Mouse (Mus musculus) cerebellum, adult 11 months (tissue): ENCODE measurements at regions not wholly inside any gene's neighbourhood (a gene's known extent, or its start where the extent isn't known, plus 50 kb on each side); places are given as distances from the start of the nearest gene placed in this dataset.
A peak's percentile ranks its signal among the peaks of the same experiment; 100 is the strongest.
"Not testable (repeated sequence)": the region's sequence is repeated elsewhere in the genome, so short reads cannot be mapped to it uniquely, and the experiment has no call there.

Experiments used
- DNase-seq: peaks from one replicate; pipeline ENCODE4 v3.0.0; 2022

- no peak for DNase-seq
Measured at GRCm38 (mm10) chr9:27453476-27453875, 56.9 kb downstream of the Spata19 start.

GRCm38 (mm10) chr9:27453924-27454652 is 57.5 kb downstream of the Spata19 start:
- no peak for DNase-seq

GRCm38 (mm10) chr9:27458335-27459040 is 61.9 kb downstream of the Spata19 start:
- no peak for DNase-seq

- DNase-seq: no peak
Measured at GRCm38 (mm10) chr9:27461029-27461428, 64.4 kb downstream of the Spata19 start.

- DNase-seq: no peak
Measured at GRCm38 (mm10) chr9:27464006-27464405, 67.4 kb downstream of the Spata19 start.

GRCm38 (mm10) chr9:27475468-27475867 is 78.9 kb downstream of the Spata19 start:
- no peak for DNase-seq

GRCm38 (mm10) chr9:27476636-27477035 is 80.0 kb downstream of the Spata19 start:
- no peak for DNase-seq

GRCm38 (mm10) chr9:27477079-27477687 is 80.6 kb downstream of the Spata19 start:
- peak; percentile 13 for DNase-seq

- DNase-seq: no peak
Measured at GRCm38 (mm10) chr9:27478346-27478745, 81.7 kb downstream of the Spata19 start.

GRCm38 (mm10) chr9:27501816-27502215 is 105.2 kb downstream of the Spata19 start:
- no peak for DNase-seq

GRCm38 (mm10) chr9:27509157-27509556 is 112.6 kb downstream of the Spata19 start:
- DNase-seq: no peak

- DNase-seq: no peak
Measured at GRCm38 (mm10) chr9:27509711-27510110, 113.1 kb downstream of the Spata19 start.

- no peak for DNase-seq
Measured at GRCm38 (mm10) chr9:27511161-27511560, 114.6 kb downstream of the Spata19 start.

GRCm38 (mm10) chr9:27515427-27516110 is 119.0 kb downstream of the Spata19 start:
- DNase-seq: no peak

- no peak for DNase-seq
Measured at GRCm38 (mm10) chr9:27518031-27518430, 121.4 kb downstream of the Spata19 start.

GRCm38 (mm10) chr9:27519711-27520110 is 123.1 kb downstream of the Spata19 start:
- no peak for DNase-seq

- no peak for DNase-seq
Measured at GRCm38 (mm10) chr9:27521181-27521580, 124.6 kb downstream of the Spata19 start.

GRCm38 (mm10) chr9:27526681-27527080 is 130.1 kb downstream of the Spata19 start:
- no peak for DNase-seq

- DNase-seq: no peak
Measured at GRCm38 (mm10) chr9:27538480-27538879, 141.9 kb downstream of the Spata19 start.

GRCm38 (mm10) chr9:27541585-27542151 is 145.1 kb downstream of the Spata19 start:
- no peak for DNase-seq

- not testable (repeated sequence) for DNase-seq
Measured at GRCm38 (mm10) chr9:27554697-27555096, 158.1 kb downstream of the Spata19 start.

GRCm38 (mm10) chr9:27556315-27557225 is 160.0 kb downstream of the Spata19 start:
- DNase-seq: no peak
